Mouse (Mus musculus): ENCODE measurements around the gene Rhox4d. TPM values are rescaled to one million over a fixed set of nuclear protein-coding genes. Genes with fewer than 3 reads are reported as not detected.

Gene Rhox4d
- not detected in 2 replicates for polyA plus RNA-seq (2021; fragmentation: Nextera tagmentation)
- long read RNA-seq, experiment 1, result 0 reads
- long read RNA-seq, experiment 2, result 0 reads

GRCm38 (mm10) chrX:37514059-37514458 is at the start of gene Rhox4d:
TSS of gene Rhox4d (plus strand) at chrX:37514359.

DNA sequence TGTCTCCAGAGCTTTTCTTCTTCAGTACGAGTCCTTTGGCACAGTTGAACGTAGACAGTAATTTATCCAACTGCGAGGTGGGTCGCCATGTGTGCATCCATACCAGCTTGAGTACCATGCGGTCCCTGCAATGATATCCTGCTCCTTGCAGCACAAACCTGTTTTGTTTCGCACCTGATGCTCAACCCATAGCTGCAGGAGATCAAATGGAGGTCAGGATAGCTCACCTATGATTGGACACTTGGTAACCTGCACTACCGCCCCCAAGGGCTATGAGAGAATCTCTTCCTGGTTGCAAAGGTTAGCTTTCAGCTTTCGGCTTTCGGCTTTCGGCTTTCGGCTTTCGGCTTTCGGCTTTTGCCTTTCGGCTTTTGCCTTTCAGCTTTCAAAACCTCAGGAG is 34.1 kb upstream of the Rhox4d start, which contains the start of gene Rhox4c:
Gene Rhox4c (plus strand): TSS at position 301 of the 400 bp plus-strand sequence.

DNA sequence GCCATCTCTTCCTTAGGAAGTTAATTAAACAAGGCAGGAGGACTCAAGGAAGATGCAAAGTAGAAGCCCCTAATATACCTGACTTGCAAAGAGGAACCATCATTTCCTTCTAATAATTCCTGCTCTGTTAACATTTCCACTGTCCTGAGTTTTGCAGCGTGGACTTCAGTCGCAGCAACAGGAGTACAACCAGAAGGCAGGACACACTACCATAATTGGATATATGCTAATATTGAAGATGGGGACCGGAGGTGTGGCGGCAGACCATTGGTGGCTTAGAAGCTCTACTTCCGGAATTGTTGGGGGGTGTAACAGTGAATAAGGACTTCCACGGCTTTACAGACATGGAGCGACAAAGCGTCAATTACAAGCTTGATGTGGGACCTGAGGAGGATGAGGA is 16.0 kb downstream of the Rhox4d start, which contains the start of gene Rhox2e:
Gene Rhox2e (plus strand): TSS at position 301 of the 400 bp plus-strand sequence.

GRCm38 (mm10) chrX:37541719-37542118 is 27.6 kb downstream of the Rhox4d start, which contains the start of gene Rhox3e:
TSS of gene Rhox3e (plus strand) at chrX:37542019.

DNA sequence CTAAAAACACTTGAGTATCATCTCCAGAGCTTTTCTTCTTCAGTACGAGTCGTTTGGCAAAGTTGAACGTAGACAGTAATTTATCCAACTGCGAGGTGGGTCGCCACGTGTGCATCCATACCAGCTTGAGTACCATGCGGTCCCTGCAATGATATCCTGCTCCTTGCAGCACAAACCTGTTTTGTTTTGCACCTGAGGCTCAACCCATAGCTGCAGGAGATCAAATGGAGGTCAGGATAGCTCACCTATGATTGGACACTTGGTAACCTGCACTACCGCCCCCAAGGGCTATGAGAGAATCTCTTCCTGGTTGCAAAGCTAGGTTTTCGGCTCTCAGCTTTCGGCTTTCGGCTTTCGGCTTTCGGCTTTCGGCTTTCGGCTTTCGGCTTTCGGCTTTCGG is 43.0 kb downstream of the Rhox4d start, which contains the start of gene Rhox4e:
Gene Rhox4e (plus strand): TSS at position 301 of the 400 bp plus-strand sequence.

Other genes with a start within 250 kb of the Rhox4d start
- not detected in 2 replicates for gene Rhox4a, start 249.0 kb upstream of the Rhox4d start, polyA plus RNA-seq (2021; fragmentation: Nextera tagmentation)
- not detected in 2 replicates for gene Rhox3a2, start 134.3 kb upstream of the Rhox4d start, polyA plus RNA-seq (2021; fragmentation: Nextera tagmentation)
- gene Rhox4a2, start 123.5 kb upstream of the Rhox4d start, polyA plus RNA-seq (2021; fragmentation: Nextera tagmentation), result not detected in 2 replicates
- gene Rhox2b, start 102.3 kb upstream of the Rhox4d start, polyA plus RNA-seq (2021; fragmentation: Nextera tagmentation), result not detected in 2 replicates
- gene Rhox4b, start 81.9 kb upstream of the Rhox4d start, polyA plus RNA-seq (2021; fragmentation: Nextera tagmentation), result not detected in 2 replicates
- not detected in 2 replicates for gene Rhox2c, start 60.7 kb upstream of the Rhox4d start, polyA plus RNA-seq (2021; fragmentation: Nextera tagmentation)
- gene Rhox3c, start 55.8 kb upstream of the Rhox4d start, polyA plus RNA-seq (2021; fragmentation: Nextera tagmentation), result not detected in 2 replicates
- gene Rhox4c, start 34.0 kb upstream of the Rhox4d start, polyA plus RNA-seq (2021; fragmentation: Nextera tagmentation), result not detected in 2 replicates
- not detected in 2 replicates for gene Rhox2d, start 20.9 kb upstream of the Rhox4d start, polyA plus RNA-seq (2021; fragmentation: Nextera tagmentation)
- not detected in 2 replicates for gene Rhox2e, start 16.1 kb downstream of the Rhox4d start, polyA plus RNA-seq (2021; fragmentation: Nextera tagmentation)
- not detected in 2 replicates for gene Rhox3e, start 27.7 kb downstream of the Rhox4d start, polyA plus RNA-seq (2021; fragmentation: Nextera tagmentation)
- not detected in 2 replicates for gene Rhox4e, start 43.1 kb downstream of the Rhox4d start, polyA plus RNA-seq (2021; fragmentation: Nextera tagmentation)
- gene Rhox2f, start 57.0 kb downstream of the Rhox4d start, polyA plus RNA-seq (2021; fragmentation: Nextera tagmentation), result not detected in 2 replicates
- gene Rhox3f, start 66.6 kb downstream of the Rhox4d start, polyA plus RNA-seq (2021; fragmentation: Nextera tagmentation), result not detected in 2 replicates
- gene Rhox4f, start 93.3 kb downstream of the Rhox4d start, polyA plus RNA-seq (2021; fragmentation: Nextera tagmentation), result not detected in 2 replicates
- not detected in 2 replicates for gene Rhox3g, start 114.3 kb downstream of the Rhox4d start, polyA plus RNA-seq (2021; fragmentation: Nextera tagmentation)
- not detected in 2 replicates for gene Rhox2g, start 129.1 kb downstream of the Rhox4d start, polyA plus RNA-seq (2021; fragmentation: Nextera tagmentation)
- not detected in 2 replicates for gene Rhox4g, start 137.0 kb downstream of the Rhox4d start, polyA plus RNA-seq (2021; fragmentation: Nextera tagmentation)
- gene Rhox3h, start 154.4 kb downstream of the Rhox4d start, polyA plus RNA-seq (2021; fragmentation: Nextera tagmentation), result not detected in 2 replicates
- not detected in 2 replicates for gene Rhox2h, start 158.9 kb downstream of the Rhox4d start, polyA plus RNA-seq (2021; fragmentation: Nextera tagmentation)

All from layer of hippocampus, adult 6 months (tissue).